Mouse (Mus musculus) kidney, adult 11 months (tissue): ENCODE data around the gene Olfr853.

Experiments
- DNase-seq: peaks from one replicate; pipeline ENCODE4 v3.0.0; 2022

Olfr853 gene

GRCm38 (mm10) chr9:19540976-19541375 lies at the start of gene Olfr853:
Gene Olfr853 (minus strand): TSS chr9:19541076.
- DNase-seq = no peak

- no peak for DNase-seq
These were observed 41.4 kb upstream of the Olfr853 start, which contains the start of gene Olfr855 for GRCm38 (mm10) chr9:19582317-19582716. Gene Olfr855 (plus strand): TSS chr9:19582617.

GRCm38 (mm10) chr9:19567282-19567681 lies 26.4 kb upstream of the Olfr853 start, which contains the start of gene Olfr854:
Gene Olfr854 (minus strand): TSS chr9:19567382.
- no peak for DNase-seq

GRCm38 (mm10) chr9:19492995-19493394 lies 47.9 kb downstream of the Olfr853 start, which contains the start of gene Olfr851:
Gene Olfr851 (plus strand): TSS chr9:19493295.
- no peak for DNase-seq
